Mouse (Mus musculus) thymus, postnatal 4 days (tissue): ENCODE results near the gene Wfdc2.
A peak's percentile ranks its signal among the peaks of the same experiment; 100 is the strongest.

Experiments
- DNase-seq: peaks from one replicate; pipeline ENCODE4 v3.0.0; 2021

Gene Wfdc2

DNA sequence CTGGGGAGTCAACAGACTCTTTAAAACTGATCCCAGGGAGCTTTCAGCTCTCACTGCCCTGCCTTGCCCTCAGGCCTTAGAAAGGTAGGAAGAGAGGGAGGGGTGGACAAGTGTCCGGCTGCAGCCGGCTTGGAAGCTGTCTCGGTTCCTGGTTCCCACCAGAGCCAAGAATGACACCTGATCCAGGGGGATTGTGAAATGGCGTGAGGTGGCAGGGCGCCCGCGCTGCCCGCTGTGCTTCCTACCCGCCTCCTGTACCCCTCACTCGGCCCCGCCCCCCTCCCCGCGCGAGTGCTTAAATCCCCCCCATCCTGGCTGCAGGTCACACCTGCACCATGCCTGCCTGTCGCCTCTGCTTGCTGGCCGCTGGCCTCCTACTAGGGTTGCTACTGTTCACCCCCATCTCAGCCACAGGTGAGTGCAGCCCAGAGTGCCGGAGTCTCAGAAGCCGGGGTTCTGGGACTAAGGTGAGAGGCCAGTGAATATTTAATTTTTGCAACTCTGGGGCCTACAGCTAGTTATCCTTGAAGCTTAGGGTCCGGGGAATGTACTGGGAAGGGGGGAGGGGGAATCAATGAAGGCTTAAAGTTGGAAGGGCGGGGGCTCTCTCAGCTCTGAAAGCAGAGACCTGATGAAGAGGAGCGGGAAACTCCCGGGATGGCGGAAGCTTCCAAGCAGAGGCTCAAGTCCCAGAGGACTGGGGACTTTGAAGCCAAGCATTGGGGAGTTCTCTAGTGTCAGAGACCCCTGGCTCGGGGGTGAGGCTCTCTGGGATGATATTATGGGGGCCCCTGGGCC, at the start of gene Wfdc2:
Gene Wfdc2, plus strand, starts transcription at position 23 of the 798 bp plus-strand sequence.
- DNase-seq, result no peak

DNA sequence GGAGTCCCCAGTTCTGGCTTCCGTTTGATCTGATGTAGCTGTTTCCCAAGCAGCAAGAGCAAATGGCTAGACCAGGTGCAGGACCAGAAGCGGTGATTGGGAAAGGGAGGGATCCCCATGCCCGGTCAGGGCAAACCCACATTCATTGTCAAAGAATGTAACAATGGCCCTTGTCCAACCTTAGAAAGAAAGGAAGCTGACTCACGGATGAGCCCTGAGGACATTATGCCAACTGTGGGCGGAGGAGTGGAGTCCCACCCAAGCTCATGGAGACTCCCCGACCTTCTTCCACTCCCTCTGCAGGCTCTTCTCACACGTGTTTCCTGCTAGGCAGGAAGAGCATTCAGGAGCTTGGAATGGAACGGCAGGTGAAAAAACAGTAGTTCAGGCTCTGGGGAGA, 48.8 kb upstream of the Wfdc2 start:
- no peak for DNase-seq

- no peak for DNase-seq
These were observed 47.3 kb upstream of the Wfdc2 start for GRCm38 (mm10) chr2:164514916-164515315.

- no peak for DNase-seq
These were observed 46.3 kb upstream of the Wfdc2 start for GRCm38 (mm10) chr2:164515897-164516296.

DNA sequence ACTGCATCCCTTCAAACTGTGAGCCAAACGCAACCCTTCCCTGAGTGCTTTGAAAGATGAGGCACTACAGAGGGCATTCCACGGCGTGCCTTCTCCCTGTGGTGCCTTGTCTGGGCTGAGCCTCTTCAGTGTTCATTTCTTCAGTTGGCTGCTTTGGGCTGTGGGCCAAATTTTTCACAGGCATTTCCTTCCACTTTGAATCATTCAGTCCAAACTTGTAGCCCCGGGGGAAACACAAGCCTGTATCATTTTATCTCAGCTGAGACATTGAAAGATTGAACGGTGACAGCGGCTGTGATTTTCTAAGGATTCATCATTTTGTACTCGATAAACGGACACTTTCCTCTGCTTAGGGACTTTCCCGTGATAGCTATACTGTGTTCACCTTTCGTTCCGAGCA, 45.6 kb upstream of the Wfdc2 start:
- DNase-seq, result no peak

DNA sequence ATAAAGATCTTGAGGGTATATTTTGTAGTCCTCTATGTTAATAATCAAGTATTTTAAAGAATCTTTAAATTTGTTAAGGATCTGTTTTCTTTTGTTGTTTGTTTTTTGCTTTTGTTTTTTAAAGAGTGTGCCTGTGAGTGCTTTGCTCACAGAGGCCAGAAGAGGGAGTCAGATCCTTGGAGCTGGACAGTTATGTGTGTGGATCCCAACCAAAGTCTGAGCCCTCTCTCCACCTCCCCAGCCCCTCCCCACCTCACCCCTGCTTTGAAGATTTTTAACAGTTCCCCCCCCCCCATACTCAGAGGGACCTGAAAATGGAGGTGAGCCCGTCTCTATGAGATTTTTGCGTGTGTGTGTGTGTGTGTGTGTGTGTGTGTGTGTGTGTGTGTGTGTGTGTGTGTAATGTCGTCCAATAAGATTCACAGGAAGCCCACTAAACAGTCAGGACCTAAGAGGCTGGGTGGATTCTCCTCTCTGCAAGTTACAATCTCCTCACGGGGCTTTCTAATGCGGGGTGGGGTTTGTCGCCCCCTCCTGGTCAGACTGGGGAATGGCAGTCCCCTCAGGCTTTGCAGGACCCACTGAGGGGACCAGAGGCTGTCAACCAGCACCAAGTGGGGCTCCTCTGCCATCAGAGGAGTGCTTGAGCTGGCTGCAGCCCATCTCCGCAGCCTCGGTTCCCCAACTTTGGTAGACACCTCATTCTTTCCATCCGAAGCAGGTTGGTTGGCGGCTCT, 44.6 kb upstream of the Wfdc2 start:
- peak; percentile 76 for DNase-seq

GRCm38 (mm10) chr2:164518266-164519170, 43.7 kb upstream of the Wfdc2 start:
- no peak for DNase-seq

- no peak for DNase-seq
These were observed 43.1 kb upstream of the Wfdc2 start for GRCm38 (mm10) chr2:164519171-164519526.

GRCm38 (mm10) chr2:164520782-164521181, 41.4 kb upstream of the Wfdc2 start:
- peak; percentile 51 for DNase-seq

GRCm38 (mm10) chr2:164521841-164522240, 40.4 kb upstream of the Wfdc2 start:
- peak; percentile 49 for DNase-seq

DNA sequence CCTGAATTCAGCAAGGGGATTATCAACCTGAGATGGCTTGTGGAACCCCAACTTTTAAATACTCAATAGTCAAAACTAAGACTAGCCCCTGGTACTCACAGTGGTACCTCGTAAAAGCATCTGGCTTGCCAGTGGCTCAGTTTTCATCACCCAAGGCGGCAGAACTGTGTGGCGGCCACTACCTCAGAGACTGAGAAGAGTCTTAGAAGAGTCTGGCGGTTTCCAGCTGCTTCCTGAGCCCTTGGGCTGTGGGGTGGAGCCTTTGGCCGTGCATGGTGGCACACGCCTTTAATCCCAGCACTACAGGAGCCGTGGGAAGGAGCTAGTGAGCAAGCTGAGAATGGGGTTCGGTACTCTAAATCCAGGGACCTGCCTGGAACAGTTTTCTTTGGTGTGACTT, 39.9 kb upstream of the Wfdc2 start:
- DNase-seq, result peak; percentile 24

DNA sequence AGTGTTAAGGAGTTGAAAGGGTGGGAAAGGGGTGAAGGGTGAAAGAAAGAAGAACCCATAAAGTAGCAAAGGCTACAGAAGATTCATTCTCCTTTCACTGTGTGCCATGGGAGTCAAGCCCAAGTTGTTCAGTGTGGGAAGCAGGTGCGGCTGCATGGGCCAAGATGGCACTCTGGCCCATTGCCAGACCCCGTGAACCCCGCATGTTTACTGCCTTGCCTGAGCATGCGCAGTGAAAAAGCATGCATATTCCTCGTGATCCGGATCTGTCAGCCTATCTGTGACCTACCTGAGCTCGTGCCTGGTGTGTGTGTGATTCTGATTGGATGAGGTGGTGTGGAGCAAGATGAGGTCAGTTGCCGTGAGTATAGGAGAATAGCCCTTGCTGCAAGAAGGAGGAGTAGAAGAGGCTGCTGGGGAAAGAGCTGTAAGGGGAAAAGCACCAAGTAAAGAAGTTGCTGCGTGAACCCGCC, 38.9 kb upstream of the Wfdc2 start:
- DNase-seq, result no peak

DNA sequence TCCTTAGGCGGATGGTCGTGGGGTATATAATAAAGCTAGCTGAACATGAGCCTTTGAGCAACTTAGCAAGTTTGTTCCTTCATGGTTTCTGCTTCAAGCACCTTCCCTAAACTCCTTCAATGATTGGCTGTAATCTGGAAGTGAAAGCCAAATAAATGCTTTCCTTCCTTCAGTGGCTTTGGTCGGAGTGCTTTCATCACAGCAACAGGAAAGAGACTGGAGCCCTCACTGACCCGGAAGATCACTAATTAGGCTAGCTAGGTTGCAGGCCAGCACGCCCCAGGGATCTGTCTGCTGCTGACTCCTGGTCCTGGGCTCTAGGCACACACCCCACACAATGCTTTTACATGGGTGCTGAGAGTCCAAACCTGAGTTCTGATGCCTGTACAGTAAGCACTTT, 33.7 kb upstream of the Wfdc2 start:
- DNase-seq, result no peak

GRCm38 (mm10) chr2:164531169-164531568, 31.0 kb upstream of the Wfdc2 start:
- DNase-seq, result peak; percentile 83

DNA sequence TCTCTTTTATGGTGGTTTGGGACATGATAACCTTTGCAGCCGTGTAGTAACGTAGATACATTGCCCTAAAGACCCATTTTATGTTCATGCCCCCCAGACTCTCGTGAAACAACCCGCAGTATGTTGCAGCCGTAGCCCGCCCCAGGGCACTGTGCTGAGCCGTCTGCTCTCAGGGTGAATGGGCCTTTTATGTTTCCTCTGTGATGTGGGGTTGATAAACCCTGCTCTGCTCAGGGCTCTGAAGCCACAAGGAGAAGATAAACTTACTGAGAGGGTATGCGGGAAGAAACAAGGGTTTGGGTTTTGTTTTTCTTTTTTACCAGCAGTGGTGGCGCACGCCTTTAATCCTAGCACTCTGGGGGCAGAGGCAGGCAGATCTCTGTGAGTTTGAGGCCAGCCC, 27.9 kb upstream of the Wfdc2 start:
- DNase-seq, result peak; percentile 32

DNA sequence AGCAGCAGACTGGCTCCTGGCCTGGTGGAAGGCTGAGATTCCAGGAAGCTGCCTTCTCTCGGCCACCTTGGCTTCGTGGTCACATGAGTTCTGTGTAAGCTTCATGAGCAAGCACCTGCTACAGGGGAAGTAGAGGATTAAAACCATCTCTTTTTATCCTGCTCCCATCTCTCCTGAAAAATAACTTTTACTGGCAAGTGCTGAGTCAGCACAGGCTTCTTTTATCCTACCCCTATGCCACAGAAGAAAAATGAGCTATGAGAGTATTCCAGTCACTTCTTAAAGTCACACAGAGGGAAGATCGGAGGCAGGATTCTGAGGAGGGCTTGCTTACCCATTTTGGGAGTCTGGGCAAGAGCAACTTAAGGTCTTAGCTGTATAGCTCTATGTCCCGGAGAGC, 25.2 kb upstream of the Wfdc2 start:
- no peak for DNase-seq

DNA sequence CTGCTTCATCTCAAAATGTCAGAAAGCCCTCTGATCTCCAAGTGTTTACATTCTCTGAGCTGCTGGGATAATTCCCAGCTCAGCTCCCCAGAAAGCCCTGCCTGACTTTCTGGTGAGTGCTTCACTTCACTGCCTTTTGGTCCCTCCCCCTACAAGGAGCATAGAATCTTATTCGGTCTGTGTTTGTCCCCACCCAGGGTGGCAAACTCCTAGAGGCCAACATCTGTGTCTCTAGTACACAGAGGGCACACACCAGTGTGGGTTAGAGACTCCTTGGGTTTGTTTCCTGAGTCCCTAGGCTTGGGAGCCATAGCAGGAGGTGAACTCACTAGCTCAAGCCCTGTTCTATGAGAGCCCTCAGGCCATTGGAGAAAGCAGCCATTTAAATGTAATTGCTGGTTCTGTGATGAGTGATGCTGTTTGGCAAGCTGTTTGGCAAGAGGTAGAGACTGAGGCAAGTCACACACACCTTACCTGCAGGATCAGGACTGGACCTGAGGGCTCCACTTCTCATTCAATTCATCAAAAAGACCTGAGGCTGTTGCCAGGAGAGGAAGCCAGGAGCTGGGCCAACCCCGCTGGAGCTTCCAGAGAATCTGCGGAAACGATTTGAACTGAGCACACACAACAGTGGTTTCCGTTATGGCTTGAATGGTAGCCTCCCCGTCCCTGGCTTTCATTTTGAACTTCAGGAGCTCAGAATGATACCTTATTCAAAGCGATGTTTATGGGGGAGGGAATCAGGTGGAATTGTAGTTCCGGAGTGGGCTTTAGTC, 21.4 kb upstream of the Wfdc2 start:
- no peak for DNase-seq

DNA sequence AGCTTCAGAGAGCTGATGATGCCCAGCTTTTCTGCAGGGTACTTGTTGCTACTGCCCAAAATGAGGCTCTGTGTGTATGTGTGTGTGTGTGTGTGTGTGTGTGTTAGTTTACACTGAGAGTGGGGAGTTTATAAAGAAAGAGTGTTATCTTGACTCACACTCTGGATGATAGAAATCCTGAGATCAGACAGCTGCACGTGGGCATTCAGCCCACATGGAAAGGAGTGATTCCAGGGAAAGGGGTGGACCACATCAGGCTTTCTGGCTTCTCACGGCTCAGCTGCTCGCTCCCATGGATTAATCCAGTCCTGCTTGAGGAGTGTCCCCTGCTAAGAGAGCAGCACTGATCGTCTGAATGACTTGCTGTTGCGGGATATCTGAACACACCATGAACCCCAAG, 20.1 kb upstream of the Wfdc2 start:
- DNase-seq, result no peak

DNA sequence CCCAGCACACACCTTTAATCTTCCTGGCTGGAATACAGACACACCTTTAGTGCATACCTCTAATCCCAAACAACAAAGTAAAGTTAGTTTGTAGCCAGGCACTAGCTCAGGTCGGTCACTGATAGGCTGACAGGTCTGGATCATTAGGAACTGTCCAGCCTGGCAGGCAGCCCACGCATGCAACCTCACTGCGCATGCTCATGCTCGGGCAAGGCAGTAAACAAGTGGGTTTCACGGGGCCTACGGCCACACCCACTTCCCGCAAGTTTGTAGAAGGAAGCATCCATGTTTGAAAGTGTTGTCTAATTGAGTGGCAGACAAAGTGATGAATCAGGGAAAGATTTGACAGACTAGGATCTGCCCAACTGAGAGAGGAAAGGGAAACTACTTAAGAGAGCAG, 19.6 kb upstream of the Wfdc2 start:
- DNase-seq, result no peak

DNA sequence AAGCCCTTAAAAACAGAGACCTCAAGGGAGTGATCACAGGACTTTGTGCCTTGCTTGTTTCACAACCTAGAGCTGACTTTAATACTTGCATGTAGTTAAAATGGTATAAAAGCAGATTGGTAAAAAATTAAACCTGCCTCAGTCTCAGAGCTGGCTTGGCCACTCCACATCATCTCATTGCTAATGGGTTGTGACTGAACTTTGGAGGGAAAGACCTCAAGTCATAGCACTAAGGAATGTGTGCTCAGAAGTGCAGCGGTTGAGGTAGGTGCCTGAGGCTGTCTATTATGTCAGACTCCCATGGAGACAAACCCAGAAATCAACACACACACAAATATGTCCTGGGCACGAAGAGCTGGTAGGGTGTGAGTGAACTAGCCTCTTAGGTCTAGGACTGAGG, 18.5 kb upstream of the Wfdc2 start:
- no peak for DNase-seq

GRCm38 (mm10) chr2:164544454-164545097, 17.6 kb upstream of the Wfdc2 start:
- no peak for DNase-seq

GRCm38 (mm10) chr2:164549338-164549737, 12.9 kb upstream of the Wfdc2 start:
- no peak for DNase-seq
